Mouse (Mus musculus): ENCODE results near the gene Lrig2. TPM values are rescaled to one million over a fixed set of nuclear protein-coding genes. Genes with fewer than 3 reads are reported as not detected.

The Lrig2 gene
- polyA plus RNA-seq, 1 experiment from 2014 or later: 12.7 TPM

GRCm38 (mm10) chr3:104396067-104396735, 115.5 kb downstream of the Lrig2 start:
- Histone ChIP-seq H3K27ac (ENCODE audit: low read depth, low read length) (no peak overlapping the region), H3K4me2 (no peak overlapping the region), H3K36me3 (ENCODE audit: control insufficient read depth, insufficient read depth, low read length) (no peaks in the 10 kb centered on the region), H3K9me3 (replicated peaks; ENCODE audit: control insufficient read depth, low read length) (no peaks in the 10 kb centered on the region), H3K27me3 (ENCODE audit: control insufficient read depth, insufficient read depth, low read length) (no peaks in the 10 kb centered on the region), H3K4me1 (ENCODE audit: control insufficient read depth, insufficient read depth, low read length) (no peaks in the 10 kb centered on the region), H3K9ac (ENCODE audit: low read depth, low read length) (no peak overlapping the region), H3K4me3 (ENCODE audit: low read depth, low read length) (no peak overlapping the region)
- ATAC-seq (replicated peaks; ENCODE audit: insufficient number of reproducible peaks, low FRiP score, low TSS enrichment): no peak
- WGBS (ENCODE audit: insufficient replicate concordance): 67% methylated on average over 11 of the region's 11 CpGs

GRCm38 (mm10) chr3:104390072-104390471, 121.6 kb downstream of the Lrig2 start:
- Histone ChIP-seq H3K4me3 (ENCODE audit: low read depth, low read length) (no peak overlapping the region), H3K4me1 (ENCODE audit: control insufficient read depth, insufficient read depth, low read length) (peaks cover 4% of the 10 kb centered on the region), H3K9ac (ENCODE audit: low read depth, low read length) (no peak overlapping the region), H3K27me3 (ENCODE audit: control insufficient read depth, insufficient read depth, low read length) (no peaks in the 10 kb centered on the region), H3K27ac (ENCODE audit: low read depth, low read length) (no peak overlapping the region), H3K4me2 (no peak overlapping the region), H3K36me3 (ENCODE audit: control insufficient read depth, insufficient read depth, low read length) (no peaks in the 10 kb centered on the region), H3K9me3 (replicated peaks; ENCODE audit: control insufficient read depth, low read length) (no peaks in the 10 kb centered on the region)
- WGBS (ENCODE audit: insufficient replicate concordance): 69% methylated on average over 10 of the region's 10 CpGs
- ATAC-seq (replicated peaks; ENCODE audit: insufficient number of reproducible peaks, low FRiP score, low TSS enrichment): no peak

GRCm38 (mm10) chr3:104389449-104389848, 122.3 kb downstream of the Lrig2 start:
- no peak overlapping the region for H3K9ac ChIP-seq (ENCODE audit: low read depth, low read length)
- no peaks in the 10 kb centered on the region for H3K9me3 ChIP-seq (replicated peaks; ENCODE audit: control insufficient read depth, low read length)
- H3K4me1 ChIP-seq (ENCODE audit: control insufficient read depth, insufficient read depth, low read length): peaks cover 4% of the 10 kb centered on the region
- WGBS (ENCODE audit: insufficient replicate concordance): 77% methylated on average over 2 of the region's 2 CpGs
- H3K27me3 ChIP-seq (ENCODE audit: control insufficient read depth, insufficient read depth, low read length): no peaks in the 10 kb centered on the region
- no peak overlapping the region for H3K27ac ChIP-seq (ENCODE audit: low read depth, low read length)
- H3K4me2 ChIP-seq: no peak overlapping the region
- no peak overlapping the region for H3K4me3 ChIP-seq (ENCODE audit: low read depth, low read length)
- no peak for ATAC-seq (replicated peaks; ENCODE audit: insufficient number of reproducible peaks, low FRiP score, low TSS enrichment)
- H3K36me3 ChIP-seq (ENCODE audit: control insufficient read depth, insufficient read depth, low read length): no peaks in the 10 kb centered on the region

GRCm38 (mm10) chr3:104385587-104385986, 126.1 kb downstream of the Lrig2 start:
- H3K4me3 ChIP-seq (ENCODE audit: low read depth, low read length): no peak overlapping the region
- 70% methylated on average over 8 of the region's 8 CpGs for WGBS (ENCODE audit: insufficient replicate concordance)
- H3K4me1 ChIP-seq (ENCODE audit: control insufficient read depth, insufficient read depth, low read length): peaks cover 15% of the 10 kb centered on the region
- no peak overlapping the region for H3K4me2 ChIP-seq
- H3K27me3 ChIP-seq (ENCODE audit: control insufficient read depth, insufficient read depth, low read length): no peaks in the 10 kb centered on the region
- no peaks in the 10 kb centered on the region for H3K9me3 ChIP-seq (replicated peaks; ENCODE audit: control insufficient read depth, low read length)
- no peaks in the 10 kb centered on the region for H3K36me3 ChIP-seq (ENCODE audit: control insufficient read depth, insufficient read depth, low read length)
- H3K27ac ChIP-seq (ENCODE audit: low read depth, low read length): no peak overlapping the region
- ATAC-seq (replicated peaks; ENCODE audit: insufficient number of reproducible peaks, low FRiP score, low TSS enrichment): no peak
- no peak overlapping the region for H3K9ac ChIP-seq (ENCODE audit: low read depth, low read length)

- ATAC-seq (replicated peaks; ENCODE audit: insufficient number of reproducible peaks, low FRiP score, low TSS enrichment): no peak
- no peak overlapping the region for H3K9ac ChIP-seq (ENCODE audit: low read depth, low read length)
- no peaks in the 10 kb centered on the region for H3K9me3 ChIP-seq (replicated peaks; ENCODE audit: control insufficient read depth, low read length)
- H3K27me3 ChIP-seq (ENCODE audit: control insufficient read depth, insufficient read depth, low read length): no peaks in the 10 kb centered on the region
- peak overlapping the region; percentile 22; the same call in 1 of the 2 replicates for H3K4me2 ChIP-seq
- H3K36me3 ChIP-seq (ENCODE audit: control insufficient read depth, insufficient read depth, low read length): no peaks in the 10 kb centered on the region
- H3K4me3 ChIP-seq (ENCODE audit: low read depth, low read length): no peak overlapping the region
- H3K4me1 ChIP-seq (ENCODE audit: control insufficient read depth, insufficient read depth, low read length): peaks cover 15% of the 10 kb centered on the region
- 46% methylated on average over 9 of the region's 9 CpGs for WGBS (ENCODE audit: insufficient replicate concordance)
- no peak overlapping the region for H3K27ac ChIP-seq (ENCODE audit: low read depth, low read length)
Measured at GRCm38 (mm10) chr3:104383681-104384341, 127.9 kb downstream of the Lrig2 start.

- Histone ChIP-seq H3K9ac (ENCODE audit: low read depth, low read length) (no peak overlapping the region), H3K36me3 (ENCODE audit: control insufficient read depth, insufficient read depth, low read length) (no peaks in the 10 kb centered on the region), H3K27ac (ENCODE audit: low read depth, low read length) (no peak overlapping the region), H3K4me2 (no peak overlapping the region), H3K4me3 (ENCODE audit: low read depth, low read length) (no peak overlapping the region), H3K9me3 (replicated peaks; ENCODE audit: control insufficient read depth, low read length) (no peaks in the 10 kb centered on the region), H3K27me3 (ENCODE audit: control insufficient read depth, insufficient read depth, low read length) (no peaks in the 10 kb centered on the region), H3K4me1 (ENCODE audit: control insufficient read depth, insufficient read depth, low read length) (peaks cover 16% of the 10 kb centered on the region)
- ATAC-seq (replicated peaks; ENCODE audit: insufficient number of reproducible peaks, low FRiP score, low TSS enrichment): no peak
- WGBS (ENCODE audit: insufficient replicate concordance): 71% methylated on average over 3 of the region's 3 CpGs
Measured at GRCm38 (mm10) chr3:104378228-104378627, 133.5 kb downstream of the Lrig2 start.

- no peak overlapping the region for H3K4me3 ChIP-seq (ENCODE audit: low read depth, low read length)
- peak; percentile 49; the same call in 1 of the 2 replicates for ATAC-seq (replicated peaks; ENCODE audit: insufficient number of reproducible peaks, low FRiP score, low TSS enrichment)
- H3K9ac ChIP-seq (ENCODE audit: low read depth, low read length): no peak overlapping the region
- peak overlapping the region; percentile 74 for H3K27ac ChIP-seq (ENCODE audit: low read depth, low read length)
- H3K4me2 ChIP-seq: no peak overlapping the region
- H3K36me3 ChIP-seq (ENCODE audit: control insufficient read depth, insufficient read depth, low read length): no peaks in the 10 kb centered on the region
- no peaks in the 10 kb centered on the region for H3K27me3 ChIP-seq (ENCODE audit: control insufficient read depth, insufficient read depth, low read length)
- H3K4me1 ChIP-seq (ENCODE audit: control insufficient read depth, insufficient read depth, low read length): peaks cover 21% of the 10 kb centered on the region
- WGBS (ENCODE audit: insufficient replicate concordance): 24% methylated on average over 8 of the region's 8 CpGs
- H3K9me3 ChIP-seq (replicated peaks; ENCODE audit: control insufficient read depth, low read length): no peaks in the 10 kb centered on the region
Measured at GRCm38 (mm10) chr3:104373907-104374306, 137.8 kb downstream of the Lrig2 start.

GRCm38 (mm10) chr3:104372374-104372773, 139.3 kb downstream of the Lrig2 start:
- H3K9me3 ChIP-seq (replicated peaks; ENCODE audit: control insufficient read depth, low read length): no peaks in the 10 kb centered on the region
- H3K9ac ChIP-seq (ENCODE audit: low read depth, low read length): no peak overlapping the region
- WGBS (ENCODE audit: insufficient replicate concordance): 27% methylated on average over 2 of the region's 2 CpGs
- H3K4me3 ChIP-seq (ENCODE audit: low read depth, low read length): no peak overlapping the region
- H3K4me2 ChIP-seq: no peak overlapping the region; the same call in 1 of the 2 replicates
- no peak for ATAC-seq (replicated peaks; ENCODE audit: insufficient number of reproducible peaks, low FRiP score, low TSS enrichment)
- peak overlapping the region; percentile 77 for H3K27ac ChIP-seq (ENCODE audit: low read depth, low read length)
- H3K27me3 ChIP-seq (ENCODE audit: control insufficient read depth, insufficient read depth, low read length): no peaks in the 10 kb centered on the region
- H3K4me1 ChIP-seq (ENCODE audit: control insufficient read depth, insufficient read depth, low read length): peaks cover 19% of the 10 kb centered on the region
- H3K36me3 ChIP-seq (ENCODE audit: control insufficient read depth, insufficient read depth, low read length): no peaks in the 10 kb centered on the region

GRCm38 (mm10) chr3:104367912-104368311, 143.8 kb downstream of the Lrig2 start:
- 74% methylated on average over 2 of the region's 2 CpGs for WGBS (ENCODE audit: insufficient replicate concordance)
- H3K9me3 ChIP-seq (replicated peaks; ENCODE audit: control insufficient read depth, low read length): no peaks in the 10 kb centered on the region
- H3K4me2 ChIP-seq: no peak overlapping the region
- ATAC-seq (replicated peaks; ENCODE audit: insufficient number of reproducible peaks, low FRiP score, low TSS enrichment): no peak
- H3K36me3 ChIP-seq (ENCODE audit: control insufficient read depth, insufficient read depth, low read length): no peaks in the 10 kb centered on the region
- H3K4me1 ChIP-seq (ENCODE audit: control insufficient read depth, insufficient read depth, low read length): peaks cover 8% of the 10 kb centered on the region
- H3K9ac ChIP-seq (ENCODE audit: low read depth, low read length): no peak overlapping the region
- no peak overlapping the region for H3K4me3 ChIP-seq (ENCODE audit: low read depth, low read length)
- no peaks in the 10 kb centered on the region for H3K27me3 ChIP-seq (ENCODE audit: control insufficient read depth, insufficient read depth, low read length)
- H3K27ac ChIP-seq (ENCODE audit: low read depth, low read length): no peak overlapping the region

All from heart, embryonic 11.5 days (tissue).